Mouse (Mus musculus): Measurements from ENCODE around the gene Snap23.

- TF ChIP-seq CTCF (conservative IDR thresholded peaks at IDR 0.05; ENCODE audit: low read length): no peak
- TF ChIP-seq NANOG (IDR thresholded peaks at IDR 0.05; ENCODE audit: borderline replicate concordance, low read length): no peak
- no peak for TF ChIP-seq POU5F1 (IDR thresholded peaks at IDR 0.05; ENCODE audit: borderline replicate concordance, low read length)
Measured at GRCm38 (mm10) chr2:120597734-120598133, 30.3 kb downstream of the Snap23 start.
